Mouse (Mus musculus): Measurements from ENCODE around the gene Stx17.

Stx17 gene

GRCm38 (mm10) chr4:48163851-48164250 lies 39.1 kb downstream of the Stx17 start:
- DNase-seq (ENCODE audit: low spot score), result no peak

GRCm38 (mm10) chr4:48175666-48176065 lies 51.0 kb downstream of the Stx17 start:
- DNase-seq (ENCODE audit: low spot score), result no peak

- no peak for DNase-seq (ENCODE audit: low spot score)
Measured at GRCm38 (mm10) chr4:48180922-48181321, 56.2 kb downstream of the Stx17 start.

GRCm38 (mm10) chr4:48181366-48181765 lies 56.7 kb downstream of the Stx17 start:
- DNase-seq (ENCODE audit: low spot score), result no peak

GRCm38 (mm10) chr4:48182115-48182806 lies 57.5 kb downstream of the Stx17 start:
- DNase-seq (ENCODE audit: low spot score), result no peak

GRCm38 (mm10) chr4:48197925-48198324 lies 73.2 kb downstream of the Stx17 start:
- no peak for DNase-seq (ENCODE audit: low spot score)

- DNase-seq (ENCODE audit: low spot score), result no peak
Measured at GRCm38 (mm10) chr4:48198447-48198846, 73.7 kb downstream of the Stx17 start.

- DNase-seq (ENCODE audit: low spot score), result no peak
Measured at GRCm38 (mm10) chr4:48203564-48203963, 78.8 kb downstream of the Stx17 start.

GRCm38 (mm10) chr4:48225173-48225572 lies 100.5 kb downstream of the Stx17 start:
- peak; percentile 82 for DNase-seq (ENCODE audit: low spot score)

GRCm38 (mm10) chr4:48225604-48226003 lies 100.9 kb downstream of the Stx17 start:
- peak; percentile 68 for DNase-seq (ENCODE audit: low spot score)

GRCm38 (mm10) chr4:48226800-48227199 lies 102.1 kb downstream of the Stx17 start:
- peak; percentile 45 for DNase-seq (ENCODE audit: low spot score)
